Mouse (Mus musculus): ENCODE data around the gene Pam.

- TF ChIP-seq CTCF (conservative IDR thresholded peaks at IDR 0.05; ENCODE audit: insufficient read depth, insufficient read length, low read depth, low read length) (no peak), POLR2A (IDR thresholded peaks at IDR 0.05; ENCODE audit: low read depth, low read length) (no peak)
These were observed 112.3 kb downstream of the Pam start for GRCm38 (mm10) chr1:97983189-97983588.

Data from kidney, adult 2 months (tissue).